Comparison of ENCODE assay signal across 17 mouse cellular contexts in genomic region chr16:44656181-44656580, GRCm38 (mm10).
"Had no signal": no experiment of that assay in that cellular context is flagged by ENCODE, and none has a peak within 500 bp of the region (broad histone marks: within the 10 kb centered on the region; RNA-seq: fewer than 3 reads in every experiment).

No protein-coding gene starts in this region.

- H3K27me3 ChIP-seq: liver, embryonic 15.5 days; lung, embryonic 15.5 days; midbrain, embryonic 15.5 days; neural tube, embryonic 12.5 days; stomach, embryonic 15.5 days had no signal

- H3K27ac ChIP-seq: liver, embryonic 15.5 days; lung, embryonic 15.5 days; macrophage; midbrain, embryonic 15.5 days; neural tube, embryonic 12.5 days; stomach, embryonic 15.5 days; stomach, postnatal 0 days had no signal

- H3K9me3 ChIP-seq: liver, embryonic 15.5 days; lung, embryonic 15.5 days; midbrain, embryonic 15.5 days; stomach, embryonic 15.5 days had no signal

- H3K4me2 ChIP-seq: liver, embryonic 15.5 days; lung, embryonic 15.5 days; midbrain, embryonic 15.5 days; neural tube, embryonic 12.5 days; stomach, embryonic 15.5 days had no signal

- H3K4me3 ChIP-seq: liver, embryonic 15.5 days; lung, embryonic 15.5 days; megakaryocyte, embryonic 14.5 days; midbrain, embryonic 15.5 days; neural tube, embryonic 12.5 days; stomach, embryonic 15.5 days had no signal

- H3K36me3 ChIP-seq: liver, embryonic 15.5 days; lung, embryonic 15.5 days; midbrain, embryonic 15.5 days; neural tube, embryonic 12.5 days; stomach, embryonic 15.5 days had no signal

- H3K9ac ChIP-seq: liver, embryonic 15.5 days; liver, postnatal 0 days; lung, embryonic 15.5 days; midbrain, embryonic 15.5 days; neural tube, embryonic 12.5 days; stomach, embryonic 15.5 days had no signal

- H3K4me1 ChIP-seq: liver, embryonic 15.5 days; lung, embryonic 15.5 days; megakaryocyte, embryonic 14.5 days; neural tube, embryonic 12.5 days; stomach, embryonic 15.5 days had no signal

- DNase-seq: liver, postnatal 0 days; lung, adult 2 months; lung, postnatal 14 days; lung, postnatal 36 days; right cerebral cortex, postnatal 14 days; thymus, adult 2 months; thymus, postnatal 25 days; thymus, postnatal 4 days had no signal

- ATAC-seq: liver, postnatal 0 days; lung, postnatal 0 days; midbrain, embryonic 15.5 days had no signal
